Mouse (Mus musculus) cortical plate, adult 2 months (tissue): Measurements from ENCODE around the gene Diaph3. TPM values are rescaled to one million over a fixed set of nuclear protein-coding genes. Genes with fewer than 3 reads are reported as not detected.
"Not testable (repeated sequence)": the region's sequence is repeated elsewhere in the genome, so short reads cannot be mapped to it uniquely, and the experiment has no call there.

Source experiments
- H3K27ac ChIP-seq: fragments of 200-500 bp; 2 replicates; pipeline ENCODE4 v1.5.1; 2012; ENCODE audit warnings: low read length, control low read depth, inconsistent platforms; ENCODE audit not compliant: insufficient read depth
- H3K4me1 ChIP-seq: fragments of 200-500 bp; 2 replicates; pipeline ENCODE4 v1.6.1; 2011; ENCODE audit warnings: low read length; ENCODE audit not compliant: control insufficient read depth, insufficient read depth
- H3K4me3 ChIP-seq: fragments of 200-500 bp; 2 replicates; pipeline ENCODE4 v1.5.1; 2011; ENCODE audit warnings: mild to moderate bottlenecking, low read length, control low read depth; ENCODE audit not compliant: insufficient read depth
- CTCF ChIP-seq: fragments of 200-500 bp; IDR thresholded peaks from 2 replicates; pipeline ENCODE4 v1.5.1; 2011; ENCODE audit warnings: mild to moderate bottlenecking, control low read depth, low read length; ENCODE audit not compliant: insufficient read depth; ENCODE audit errors: extremely low read depth
- POLR2A ChIP-seq: fragments of 200-500 bp; IDR thresholded peaks from 2 replicates; pipeline ENCODE4 v1.6.1; 2011; ENCODE audit warnings: mild to moderate bottlenecking, low read length, control low read depth; ENCODE audit not compliant: insufficient read depth; ENCODE audit errors: extremely low read depth
- polyA plus RNA-seq: library from polyadenylated mRNA; depleted of rRNA; stranded (reverse); fragments of >200 nt; gene quantifications from 2 replicates; pipeline ENCODE4 v1.2.3, GENCODE M21; 2012

Gene Diaph3
- polyA plus RNA-seq, 1 experiment, result 3.3 TPM

- TF ChIP-seq CTCF (no peak), POLR2A (no peak)
- no peaks in the 10 kb centered on the region for H3K4me1 ChIP-seq
- H3K4me3 ChIP-seq, result no peak overlapping the region
- no peak overlapping the region for H3K27ac ChIP-seq
Measured at GRCm38 (mm10) chr14:86721082-86721481, 420.0 kb downstream of the Diaph3 start.

- H3K4me3 ChIP-seq, H3K4me1 ChIP-seq, H3K27ac ChIP-seq: not testable (repeated sequence)
Measured at GRCm38 (mm10) chr14:86720408-86720807, 420.6 kb downstream of the Diaph3 start.

- Histone ChIP-seq H3K4me1 (no peaks in the 10 kb centered on the region), H3K27ac (no peak overlapping the region), H3K4me3 (no peak overlapping the region)
- TF ChIP-seq CTCF (no peak), POLR2A (no peak)
Measured at GRCm38 (mm10) chr14:86714088-86714690, 426.8 kb downstream of the Diaph3 start.

GRCm38 (mm10) chr14:86704080-86704479, 437.0 kb downstream of the Diaph3 start:
- no peaks in the 10 kb centered on the region for H3K4me1 ChIP-seq

GRCm38 (mm10) chr14:86701145-86701544, 439.9 kb downstream of the Diaph3 start:
- no peak for TF ChIP-seq CTCF
- TF ChIP-seq POLR2A, result no peak
- H3K27ac ChIP-seq, result no peak overlapping the region
- H3K4me1 ChIP-seq, result no peaks in the 10 kb centered on the region

More at GRCm38 (mm10) chr14:86704080-86704479, 437.0 kb downstream of the Diaph3 start:
- no peak for TF ChIP-seq POLR2A
- TF ChIP-seq CTCF, result no peak
- Histone ChIP-seq H3K27ac (no peak overlapping the region), H3K4me3 (no peak overlapping the region)

GRCm38 (mm10) chr14:86697887-86698286, 443.1 kb downstream of the Diaph3 start:
- Histone ChIP-seq H3K27ac (no peak overlapping the region), H3K4me3 (no peak overlapping the region), H3K4me1 (no peaks in the 10 kb centered on the region)
- no peak for TF ChIP-seq CTCF
- TF ChIP-seq POLR2A, result no peak

More at GRCm38 (mm10) chr14:86701145-86701544, 439.9 kb downstream of the Diaph3 start:
- no peak overlapping the region for H3K4me3 ChIP-seq

GRCm38 (mm10) chr14:86692714-86693113, 448.3 kb downstream of the Diaph3 start:
- TF ChIP-seq POLR2A (no peak), CTCF (no peak)
- Histone ChIP-seq H3K4me3 (no peak overlapping the region), H3K4me1 (no peaks in the 10 kb centered on the region), H3K27ac (no peak overlapping the region)

GRCm38 (mm10) chr14:86691298-86691697, 449.7 kb downstream of the Diaph3 start:
- H3K4me1 ChIP-seq, result no peaks in the 10 kb centered on the region
- TF ChIP-seq CTCF (no peak), POLR2A (no peak)
- no peak overlapping the region for H3K27ac ChIP-seq
- no peak overlapping the region for H3K4me3 ChIP-seq

GRCm38 (mm10) chr14:86684585-86685503, 456.2 kb downstream of the Diaph3 start:
- no peak for TF ChIP-seq POLR2A
- no peak for TF ChIP-seq CTCF
- H3K4me3 ChIP-seq, result no peak overlapping the region
- no peak overlapping the region for H3K27ac ChIP-seq
- H3K4me1 ChIP-seq, result no peaks in the 10 kb centered on the region

GRCm38 (mm10) chr14:86681951-86682350, 459.1 kb downstream of the Diaph3 start:
- Histone ChIP-seq H3K4me3 (no peak overlapping the region), H3K4me1 (no peaks in the 10 kb centered on the region; the same call in 1 of the 2 replicates), H3K27ac (no peak overlapping the region)
- TF ChIP-seq POLR2A (no peak), CTCF (no peak)
